In genomic region chr4:153530536-153530935, GRCm38 (mm10) we compare ENCODE assay signal across 24 mouse cellular contexts. TPM values are rescaled to one million over a fixed set of nuclear protein-coding genes. Genes with fewer than 3 reads are reported as not detected.
DNase-seq lines count a peak whose midpoint lies in the region; ATAC-seq and TF ChIP-seq lines count a peak whose summit lies in the region.
"Had no signal": no experiment of that assay in that cellular context is flagged by ENCODE, and none has a peak within 500 bp of the region (broad histone marks: within the 10 kb centered on the region; RNA-seq: fewer than 3 reads in every experiment).

No protein-coding gene starts in this region.

- TF ChIP-seq CTCF in hindbrain, postnatal 0 days (IDR thresholded peaks at IDR 0.05; ENCODE audit: low read depth) = no peak

- H3K36me3 ChIP-seq in hindbrain, embryonic 13.5 days = no peaks in the 10 kb centered on the region
- no peaks in the 10 kb centered on the region for H3K36me3 ChIP-seq in hindbrain, postnatal 0 days (ENCODE audit: insufficient read depth, low read length)
- no peaks in the 10 kb centered on the region for H3K36me3 ChIP-seq in hindbrain, embryonic 16.5 days (ENCODE audit: control insufficient read depth, insufficient read depth, low read length)
- no peaks in the 10 kb centered on the region for H3K36me3 ChIP-seq in hindbrain, embryonic 10.5 days
- H3K36me3 ChIP-seq in neural tube, embryonic 13.5 days = no peaks in the 10 kb centered on the region
- no peaks in the 10 kb centered on the region for H3K36me3 ChIP-seq in neural tube, embryonic 15.5 days
- H3K36me3 ChIP-seq: embryonic facial prominence, embryonic 15.5 days; heart, embryonic 12.5 days; heart, embryonic 15.5 days had no signal

- no peak overlapping the region for H3K4me2 ChIP-seq in hindbrain, embryonic 13.5 days
- H3K4me2 ChIP-seq in hindbrain, postnatal 0 days (ENCODE audit: low read depth, low read length) = no peak overlapping the region
- no peak overlapping the region for H3K4me2 ChIP-seq in hindbrain, embryonic 16.5 days (ENCODE audit: low read length)
- H3K4me2 ChIP-seq in neural tube, embryonic 13.5 days = no peak overlapping the region
- H3K4me2 ChIP-seq in neural tube, embryonic 15.5 days = no peak overlapping the region
- H3K4me2 ChIP-seq: embryonic facial prominence, embryonic 15.5 days; heart, embryonic 12.5 days; heart, embryonic 15.5 days had no signal

- H3K27me3 ChIP-seq in hindbrain, embryonic 13.5 days = 0 out of 2 replicates have a peak, but pooled peaks cover 6% of the 10 kb centered on the region
- no peaks in the 10 kb centered on the region for H3K27me3 ChIP-seq in hindbrain, postnatal 0 days (ENCODE audit: insufficient read depth, low read length)
- no peaks in the 10 kb centered on the region for H3K27me3 ChIP-seq in hindbrain, embryonic 16.5 days (replicated peaks; ENCODE audit: control insufficient read depth, insufficient read depth, low read length)
- no peaks in the 10 kb centered on the region for H3K27me3 ChIP-seq in hindbrain, embryonic 10.5 days (ENCODE audit: insufficient read depth, poor library complexity, severe bottlenecking)
- H3K27me3 ChIP-seq in neural tube, embryonic 13.5 days = no peaks in the 10 kb centered on the region
- no peaks in the 10 kb centered on the region for H3K27me3 ChIP-seq in neural tube, embryonic 15.5 days (replicated peaks)
- H3K27me3 ChIP-seq: embryonic facial prominence, embryonic 15.5 days; Patski had no signal

- WGBS in hindbrain, embryonic 13.5 days = 61% methylated on average over 14 of the region's 14 CpGs
- WGBS in hindbrain, postnatal 0 days = 52% methylated on average over 14 of the region's 14 CpGs
- WGBS in hindbrain, embryonic 16.5 days = 62% methylated on average over 14 of the region's 14 CpGs
- WGBS in hindbrain, embryonic 10.5 days = 79% methylated on average over 14 of the region's 14 CpGs
- 40% methylated on average over 14 of the region's 14 CpGs for WGBS in neural tube, embryonic 13.5 days
- WGBS in neural tube, embryonic 15.5 days = 36% methylated on average over 14 of the region's 14 CpGs

- peaks cover 16% of the 10 kb centered on the region for H3K4me1 ChIP-seq in hindbrain, embryonic 13.5 days (replicated peaks)
- H3K4me1 ChIP-seq in hindbrain, postnatal 0 days (ENCODE audit: insufficient read depth, low read length) = no peaks in the 10 kb centered on the region
- H3K4me1 ChIP-seq in hindbrain, embryonic 16.5 days (ENCODE audit: control insufficient read depth, insufficient read depth, low read depth, low read length) = no peaks in the 10 kb centered on the region; the same call in 1 of the 2 replicates
- H3K4me1 ChIP-seq in hindbrain, embryonic 10.5 days (replicated peaks) = peaks cover 10% of the 10 kb centered on the region
- H3K4me1 ChIP-seq in neural tube, embryonic 13.5 days (replicated peaks) = peaks cover 19% of the 10 kb centered on the region; the same call in 1 of the 2 replicates
- H3K4me1 ChIP-seq in neural tube, embryonic 15.5 days = peaks cover 17% of the 10 kb centered on the region
- H3K4me1 ChIP-seq: embryonic facial prominence, embryonic 15.5 days had no signal

- ATAC-seq in hindbrain, embryonic 13.5 days (ENCODE audit: low FRiP score) = 0 out of 2 replicates have a peak, but pooled peaks have one; percentile 46
- ATAC-seq in hindbrain, postnatal 0 days = no peak
- ATAC-seq in hindbrain, embryonic 16.5 days = peak; percentile 52; the same call in 1 of the 2 replicates
- ATAC-seq in neural tube, embryonic 13.5 days (ENCODE audit: low read depth) = peak; percentile 65
- peak; percentile 82 for ATAC-seq in neural tube, embryonic 15.5 days (ENCODE audit: low FRiP score)
- ATAC-seq: forebrain, embryonic 14.5 days; intestine, postnatal 0 days; Patski had no signal

- no peaks in the 10 kb centered on the region for H3K9me3 ChIP-seq in hindbrain, embryonic 13.5 days
- H3K9me3 ChIP-seq in hindbrain, postnatal 0 days (ENCODE audit: low read length) = no peaks in the 10 kb centered on the region
- no peaks in the 10 kb centered on the region for H3K9me3 ChIP-seq in hindbrain, embryonic 16.5 days (ENCODE audit: control insufficient read depth, low read length)
- no peaks in the 10 kb centered on the region for H3K9me3 ChIP-seq in hindbrain, embryonic 10.5 days
- no peaks in the 10 kb centered on the region for H3K9me3 ChIP-seq in neural tube, embryonic 13.5 days
- no peaks in the 10 kb centered on the region for H3K9me3 ChIP-seq in neural tube, embryonic 15.5 days (replicated peaks)
- H3K9me3 ChIP-seq: embryonic facial prominence, embryonic 15.5 days; heart, embryonic 15.5 days had no signal

- no peak overlapping the region for H3K9ac ChIP-seq in hindbrain, embryonic 13.5 days
- H3K9ac ChIP-seq in hindbrain, postnatal 0 days (replicated peaks; ENCODE audit: low read length) = no peak overlapping the region
- H3K9ac ChIP-seq in hindbrain, embryonic 16.5 days (ENCODE audit: low read depth, low read length) = no peak overlapping the region
- 0 out of 2 replicates have a peak overlapping the region, but pooled peaks have one; percentile 36 for H3K9ac ChIP-seq in neural tube, embryonic 13.5 days
- H3K9ac ChIP-seq in neural tube, embryonic 15.5 days (replicated peaks) = no peak overlapping the region
- H3K9ac ChIP-seq: embryonic facial prominence, embryonic 15.5 days; heart, embryonic 12.5 days; heart, embryonic 15.5 days had no signal

- no peak overlapping the region for H3K4me3 ChIP-seq in hindbrain, embryonic 13.5 days
- H3K4me3 ChIP-seq in hindbrain, postnatal 0 days (ENCODE audit: low read length) = no peak overlapping the region
- H3K4me3 ChIP-seq in hindbrain, embryonic 16.5 days (ENCODE audit: low read length) = no peak overlapping the region
- H3K4me3 ChIP-seq in hindbrain, embryonic 10.5 days = no peak overlapping the region
- H3K4me3 ChIP-seq in neural tube, embryonic 13.5 days = no peak overlapping the region
- no peak overlapping the region for H3K4me3 ChIP-seq in neural tube, embryonic 15.5 days (replicated peaks)
- H3K4me3 ChIP-seq: embryonic facial prominence, embryonic 15.5 days; heart, embryonic 12.5 days; heart, embryonic 15.5 days had no signal

- DNase-seq in hindbrain, postnatal 0 days (ENCODE audit: low spot score) = no peak
- DNase-seq in hindbrain, embryonic 10.5 days (ENCODE audit: low spot score) = no peak
- no peak for DNase-seq in neural tube, embryonic 10.5 days (ENCODE audit: extremely low spot score, low spot score)
- DNase-seq in lung, postnatal 10 days = no peak
- DNase-seq: adrenal gland, postnatal 10 days; adrenal gland, postnatal 36 days; cerebellum, adult 18-20 months; cerebellum, adult 9-11 months; cerebellum, postnatal 25 days; gastrocnemius, postnatal 25 days; heart, adult 18-20 months; heart, postnatal 10 days; heart, postnatal 36 days had no signal

- peak overlapping the region; percentile 30; the same call in 1 of the 2 replicates for H3K27ac ChIP-seq in hindbrain, embryonic 13.5 days
- no peak overlapping the region for H3K27ac ChIP-seq in hindbrain, postnatal 0 days
- no peak overlapping the region for H3K27ac ChIP-seq in hindbrain, embryonic 16.5 days (ENCODE audit: low read depth, low read length)
- no peak overlapping the region for H3K27ac ChIP-seq in hindbrain, embryonic 10.5 days
- H3K27ac ChIP-seq in neural tube, embryonic 13.5 days (replicated peaks) = peak overlapping the region; percentile 46
- H3K27ac ChIP-seq in neural tube, embryonic 15.5 days (replicated peaks) = 0 out of 2 replicates have a peak overlapping the region, but pooled peaks have one; percentile 56
- H3K27ac ChIP-seq: embryonic facial prominence, embryonic 15.5 days; heart, embryonic 15.5 days had no signal

RNA-seq across cellular contexts. Expression of gene Ajap1, which starts 47.9 kb away (rescaled TPM):
- 19.5 TPM in 2 replicates for polyA plus RNA-seq in hindbrain, embryonic 13.5 days (2015; fragmentation: Nextera tagmentation; extraction: Ambion mirVana)
- total RNA-seq in hindbrain, postnatal 0 days (2014; rRNA removed) = 81.0 and 86.2 TPM in 2 replicates
- 32.0 and 32.2 TPM in 2 replicates for polyA plus RNA-seq in hindbrain, postnatal 0 days (2015; fragmentation: Nextera tagmentation; extraction: Ambion mirVana)
- polyA plus RNA-seq in hindbrain, embryonic 16.5 days (2015; fragmentation: Nextera tagmentation; extraction: Ambion mirVana) = 14.3 and 15.0 TPM in 2 replicates
- 2.6 and 3.5 TPM in 2 replicates for polyA plus RNA-seq in hindbrain, embryonic 10.5 days (2016; fragmentation: Nextera tagmentation; extraction: Ambion mirVana)
- 27.0 and 27.1 TPM in 2 replicates for polyA plus RNA-seq in neural tube, embryonic 13.5 days (2015; fragmentation: Nextera tagmentation; extraction: Ambion mirVana)
- 23.9 and 26.5 TPM in 2 replicates for polyA plus RNA-seq in neural tube, embryonic 15.5 days (2015; fragmentation: Nextera tagmentation; extraction: Ambion mirVana)
- total RNA-seq: common myeloid progenitor, adult 5-6 weeks had no signal
- polyA plus RNA-seq: Patski had no signal

Comparison
In these comparisons a context has a peak if more than half of its experiments do, and no peak if none do; other contexts are left out.
1. H3K27ac ChIP-seq: peak in hindbrain, embryonic 13.5 days (single experiment), neural tube, embryonic 13.5 days (single experiment) and neural tube, embryonic 15.5 days (single experiment); none in hindbrain, postnatal 0 days (single experiment), hindbrain, embryonic 16.5 days (single experiment) and hindbrain, embryonic 10.5 days (single experiment).